Comparison of ENCODE assay signal across 12 mouse cellular contexts in the genomic region with DNA sequence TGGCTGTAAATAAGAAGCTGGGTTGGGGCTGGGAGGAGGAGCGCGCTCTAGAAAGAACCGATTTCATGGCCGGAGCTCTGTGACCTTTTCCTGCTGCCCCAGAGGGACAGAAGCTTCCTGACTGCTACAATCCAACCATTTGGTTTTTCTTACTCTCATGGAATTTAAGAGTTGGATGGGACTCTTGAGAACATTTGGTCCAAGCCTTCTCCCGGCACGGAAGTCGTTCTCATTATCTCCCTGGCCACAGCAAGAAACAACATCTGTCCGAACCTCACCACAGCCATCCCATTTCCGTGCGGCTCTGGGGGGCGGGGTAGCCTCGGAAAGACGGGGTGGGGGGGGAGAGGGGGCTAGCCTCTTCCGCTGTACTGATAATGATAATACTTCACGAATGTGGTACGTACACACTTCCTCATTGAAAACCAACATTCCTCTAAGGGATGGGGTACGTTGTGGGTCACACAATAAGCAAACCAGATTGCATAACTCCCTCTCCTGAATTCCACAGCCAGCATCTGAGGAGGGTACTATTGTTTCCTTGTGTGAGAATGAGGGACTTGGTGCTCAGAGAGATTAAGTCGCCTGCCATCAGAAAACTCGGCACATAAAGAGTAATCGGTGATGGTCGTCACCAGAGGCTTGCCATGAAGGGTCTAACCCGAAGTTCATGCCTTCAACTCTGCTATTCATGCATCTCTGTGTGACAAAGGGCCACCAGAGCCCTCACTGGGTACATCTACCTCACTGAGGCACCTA. TPM values are rescaled to one million over a fixed set of nuclear protein-coding genes. Genes with fewer than 3 reads are reported as not detected.
DNase-seq lines count a peak whose midpoint lies in the region; ATAC-seq and TF ChIP-seq lines count a peak whose summit lies in the region.
"Had no signal": no experiment of that assay in that cellular context is flagged by ENCODE, and none has a peak within 500 bp of the region (broad histone marks: within the 10 kb centered on the region; RNA-seq: fewer than 3 reads in every experiment).

No protein-coding gene starts in this region.

- TF ChIP-seq CTCF in lung, embryonic 14.5 days (IDR thresholded peaks at IDR 0.05; ENCODE audit: low read depth), result no peak
- TF ChIP-seq CTCF in lung, adult 2 months (IDR thresholded peaks at IDR 0.05; ENCODE audit: insufficient read depth, low read length), result no peak
- TF ChIP-seq CTCF in cerebellum, adult 2 months (IDR thresholded peaks at IDR 0.05; ENCODE audit: borderline replicate concordance, insufficient read depth, low read depth, low read length), result no peak

- no peaks in the 10 kb centered on the region for H3K9me3 ChIP-seq in lung, embryonic 14.5 days (ENCODE audit: low read depth, low read length)
- H3K9me3 ChIP-seq: hindbrain, embryonic 13.5 days had no signal

- DNase-seq in lung, embryonic 14.5 days, result peak; percentile 6
- DNase-seq in lung, adult 2 months, result no peak
- peak; percentile 84 to 91 for DNase-seq in heart, adult 9 months (ENCODE audit: low spot score in 2 of 2)
- DNase-seq in kidney, postnatal 4 days, result peak; percentile 22 to 48
- DNase-seq in skeletal muscle tissue, adult 2 months (ENCODE audit: low read depth, low spot score), result peak; percentile 90
- DNase-seq in cerebellum, adult 2 months, result no peak
- DNase-seq in frontal cortex, postnatal 25 days (ENCODE audit: low spot score in 2 of 2), result no peak
- DNase-seq in thymus, postnatal 36 days, result no peak

- H3K27ac ChIP-seq in lung, embryonic 14.5 days (ENCODE audit: low read depth), result no peak overlapping the region
- no peak overlapping the region for H3K27ac ChIP-seq in cerebellum, adult 2 months (ENCODE audit: insufficient read depth, low read length)
- H3K27ac ChIP-seq: hindbrain, embryonic 13.5 days; liver, embryonic 14.5 days had no signal

- no peak overlapping the region for H3K4me2 ChIP-seq in lung, embryonic 14.5 days
- H3K4me2 ChIP-seq: hindbrain, embryonic 13.5 days had no signal

- H3K4me1 ChIP-seq in lung, embryonic 14.5 days (ENCODE audit: insufficient read depth), result no peaks in the 10 kb centered on the region
- H3K4me1 ChIP-seq in lung, adult 2 months (ENCODE audit: control insufficient read depth, insufficient read depth, low read length), result no peaks in the 10 kb centered on the region
- H3K4me1 ChIP-seq in cerebellum, adult 2 months (ENCODE audit: control insufficient read depth, insufficient read depth, low read length), result peaks cover 3% of the 10 kb centered on the region; the same call in 1 of the 2 replicates

- H3K9ac ChIP-seq in lung, embryonic 14.5 days, result no peak overlapping the region
- H3K9ac ChIP-seq: hindbrain, embryonic 13.5 days; liver, embryonic 14.5 days had no signal

- no peak overlapping the region for H3K4me3 ChIP-seq in lung, embryonic 14.5 days (ENCODE audit: low read depth, low read length)
- H3K4me3 ChIP-seq in lung, adult 2 months (replicated peaks; ENCODE audit: extremely low read depth, low read depth, low read length), result no peak overlapping the region
- H3K4me3 ChIP-seq in cerebellum, adult 2 months (replicated peaks; ENCODE audit: insufficient read depth, low read depth, low read length), result no peak overlapping the region
- H3K4me3 ChIP-seq: hindbrain, embryonic 13.5 days had no signal

- no peak for ATAC-seq in lung, embryonic 14.5 days (ENCODE audit: insufficient read depth)

- no peaks in the 10 kb centered on the region for H3K36me3 ChIP-seq in lung, embryonic 14.5 days (ENCODE audit: insufficient read depth)
- H3K36me3 ChIP-seq: hindbrain, embryonic 13.5 days had no signal

- 80% methylated on average over 22 of the region's 22 CpGs for WGBS in lung, embryonic 14.5 days
- 64% methylated on average over 22 of the region's 22 CpGs for WGBS in lung, adult 2 months
- 77% methylated on average over 22 of the region's 22 CpGs for WGBS in cerebellum, adult 2 months

- TF ChIP-seq POLR2A in lung, adult 2 months (IDR thresholded peaks at IDR 0.05; ENCODE audit: borderline replicate concordance, extremely low read depth, low read depth, low read length), result no peak
- no peak for TF ChIP-seq POLR2A in cerebellum, adult 2 months (IDR thresholded peaks at IDR 0.05; ENCODE audit: borderline replicate concordance, insufficient read depth, low read length)

- no peaks in the 10 kb centered on the region for H3K27me3 ChIP-seq in lung, embryonic 14.5 days (ENCODE audit: insufficient read depth, low read length)
- H3K27me3 ChIP-seq in cerebellum, adult 2 months (ENCODE audit: control insufficient read depth, insufficient read depth, low read length), result no peaks in the 10 kb centered on the region
- H3K27me3 ChIP-seq: hindbrain, embryonic 13.5 days had no signal

RNA-seq across cellular contexts. Expression of a gene that starts 46.2 kb away (rescaled TPM):
- not detected in 2 replicates for polyA plus RNA-seq in lung, embryonic 14.5 days (2014; fragmentation: Nextera tagmentation; extraction: Ambion mirVana)
- polyA plus RNA-seq in lung, adult 2 months (2012; rRNA removed), result 0.12 and 0.26 TPM in 2 replicates
- not detected in 2 replicates for polyA plus RNA-seq in cerebellum, adult 2 months (2012; rRNA removed)
- polyA plus RNA-seq: hindbrain, embryonic 13.5 days; neural tube, embryonic 14.5 days; stomach, embryonic 16.5 days had no signal

Comparison
In these comparisons a context has a peak if more than half of its experiments do, and no peak if none do; other contexts are left out.
1. DNase-seq: peak in lung, embryonic 14.5 days (single experiment), heart, adult 9 months (2 of 2), kidney, postnatal 4 days (2 of 2) and skeletal muscle tissue, adult 2 months (single experiment); none in lung, adult 2 months (single experiment), cerebellum, adult 2 months (0 of 2), frontal cortex, postnatal 25 days (0 of 2) and thymus, postnatal 36 days (0 of 2).